Mouse (Mus musculus) G1E (cell line): ENCODE measurements around the gene Rasl11b.

ENCODE experiments used
- CTCF ChIP-seq: IDR thresholded peaks from 2 replicates; pipeline ENCODE4 v1.5.1; 2012; ENCODE audit warnings: low read depth, low read length, inconsistent platforms, mixed read lengths
- GATA1 ChIP-seq: IDR thresholded peaks from 2 replicates; pipeline ENCODE4 v1.6.1; 2012; ENCODE audit warnings: borderline replicate concordance, low read length, inconsistent platforms, mixed read lengths
- POLR2AphosphoS5 ChIP-seq: IDR thresholded peaks from 2 replicates; pipeline ENCODE4 v1.6.1; 2012; ENCODE audit warnings: low read depth, low read length, inconsistent platforms; ENCODE audit not compliant: insufficient replicate concordance
- TAL1 ChIP-seq: conservative IDR thresholded peaks from 2 replicates; pipeline ENCODE4 v1.6.1; 2012; ENCODE audit warnings: low read depth, low read length, inconsistent platforms, mixed read lengths

DNA sequence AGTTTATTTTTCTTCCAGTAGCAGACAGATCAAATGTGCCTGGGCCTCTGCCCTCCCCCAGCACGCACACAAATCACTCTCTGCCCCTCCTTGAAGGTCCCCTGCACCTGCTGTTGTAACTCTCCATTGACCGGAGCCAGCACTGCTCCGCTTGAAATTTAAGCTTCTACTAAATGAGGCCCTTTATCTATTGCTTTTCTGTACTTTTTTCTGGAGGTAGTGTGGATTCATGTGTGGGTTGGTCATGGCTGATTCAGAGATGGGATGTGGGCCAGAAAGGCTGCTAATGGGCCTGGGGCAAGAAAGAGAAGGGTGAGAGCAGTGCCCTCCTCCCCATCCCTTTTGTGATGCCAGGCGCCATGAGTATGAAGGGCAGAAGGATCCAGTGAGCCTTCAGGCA lies 51.4 kb downstream of the Rasl11b start:
- TF ChIP-seq GATA1 (no peak), CTCF (no peak), POLR2AphosphoS5 (no peak), TAL1 (no peak)
